Mouse (Mus musculus): ENCODE results near the gene Cep68.

GRCm38 (mm10) chr11:20204870-20205446 lies 44.3 kb downstream of the Cep68 start:
- TF ChIP-seq CTCF (conservative IDR thresholded peaks at IDR 0.05; ENCODE audit: low read length) = no peak
- no peak for TF ChIP-seq NANOG (IDR thresholded peaks at IDR 0.05; ENCODE audit: borderline replicate concordance, low read length)
